Mouse (Mus musculus): ENCODE measurements at regions not wholly inside any gene's neighbourhood (a gene's known extent, or its start where the extent isn't known, plus 50 kb on each side); places are given as distances from the start of the nearest gene placed in this dataset.

GRCm38 (mm10) chr2:142560896-142561500, 340.3 kb downstream of the Kif16b start:
- H3K27ac ChIP-seq (replicated peaks): peak overlapping the region; percentile 76
- peak; percentile 26 for DNase-seq (ENCODE audit: low spot score)
- no peaks in the 10 kb centered on the region for H3K36me3 ChIP-seq
- peaks cover 5% of the 10 kb centered on the region; the same call in 1 of the 2 replicates for H3K27me3 ChIP-seq (ENCODE audit: low read depth, poor library complexity, severe bottlenecking)
- no peak overlapping the region for H3K4me3 ChIP-seq
- 47% methylated on average over 4 of the region's 4 CpGs for WGBS
- no peaks in the 10 kb centered on the region for H3K9me3 ChIP-seq (replicated peaks)
- peaks cover 26% of the 10 kb centered on the region for H3K4me1 ChIP-seq

GRCm38 (mm10) chr2:142560400-142560799, 340.9 kb downstream of the Kif16b start:
- Histone ChIP-seq H3K9me3 (replicated peaks) (no peaks in the 10 kb centered on the region), H3K4me1 (peaks cover 26% of the 10 kb centered on the region), H3K27me3 (ENCODE audit: low read depth, poor library complexity, severe bottlenecking) (peaks cover 9% of the 10 kb centered on the region; the same call in 1 of the 2 replicates), H3K27ac (replicated peaks) (peak overlapping the region; percentile 76; the same call in 1 of the 2 replicates), H3K4me3 (no peak overlapping the region), H3K36me3 (no peaks in the 10 kb centered on the region)
- no peak for DNase-seq (ENCODE audit: low spot score)
- WGBS: 80% methylated on average over 3 of the region's 3 CpGs

DNA sequence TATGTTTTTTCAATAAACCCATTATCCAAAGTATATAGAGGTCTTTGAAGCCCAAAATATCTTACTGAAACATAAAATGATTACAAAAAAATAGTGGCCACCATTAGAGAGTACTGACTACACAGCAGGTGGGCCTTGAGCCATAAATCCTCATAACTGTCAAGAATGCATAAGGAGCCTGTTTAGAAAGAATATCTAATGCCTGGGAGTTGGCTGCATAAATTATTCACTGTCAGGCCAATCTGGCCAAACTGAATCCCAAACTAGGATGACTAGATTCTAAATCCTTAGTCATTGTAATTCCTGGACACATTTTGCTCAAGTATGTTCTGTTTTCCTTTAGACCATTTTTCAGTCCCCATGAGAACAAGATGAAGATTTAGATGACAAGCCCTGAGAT, 341.4 kb downstream of the Kif16b start:
- Histone ChIP-seq H3K27me3 (ENCODE audit: low read depth, poor library complexity, severe bottlenecking) (peaks cover 14% of the 10 kb centered on the region; the same call in 1 of the 2 replicates), H3K27ac (replicated peaks) (peak overlapping the region; percentile 76; the same call in 1 of the 2 replicates), H3K9me3 (replicated peaks) (no peaks in the 10 kb centered on the region), H3K36me3 (no peaks in the 10 kb centered on the region), H3K4me1 (peaks cover 26% of the 10 kb centered on the region), H3K4me3 (no peak overlapping the region)
- no peak for DNase-seq (ENCODE audit: low spot score)

DNA sequence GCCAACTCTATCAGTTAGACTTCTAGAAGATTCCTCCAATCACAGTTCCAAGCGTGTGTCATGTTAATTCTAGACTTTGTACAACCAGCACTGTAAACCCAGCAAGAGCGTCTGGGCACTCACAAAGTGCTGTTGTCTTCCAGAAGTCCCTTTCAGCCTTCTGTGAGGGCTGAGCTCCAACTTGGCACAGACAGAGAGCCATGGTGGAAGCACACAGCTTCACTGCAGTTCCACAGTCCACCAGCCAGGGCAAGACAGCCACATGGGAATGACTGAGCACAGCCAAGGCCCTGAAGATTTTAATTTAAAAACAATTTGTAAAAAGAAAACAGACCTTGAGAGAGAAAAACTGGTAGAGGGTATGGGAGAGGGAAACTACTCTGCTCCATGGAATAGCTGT, 346.5 kb downstream of the Kif16b start:
- peaks cover 15% of the 10 kb centered on the region; the same call in 1 of the 2 replicates for H3K27me3 ChIP-seq (ENCODE audit: low read depth, poor library complexity, severe bottlenecking)
- WGBS: 87% methylated on average over 2 of the region's 2 CpGs
- no peaks in the 10 kb centered on the region for H3K36me3 ChIP-seq
- H3K9me3 ChIP-seq (replicated peaks): no peaks in the 10 kb centered on the region
- no peak overlapping the region for H3K27ac ChIP-seq (replicated peaks)
- peaks cover 21% of the 10 kb centered on the region for H3K4me1 ChIP-seq
- no peak overlapping the region for H3K4me3 ChIP-seq
- DNase-seq (ENCODE audit: low spot score): no peak

DNA sequence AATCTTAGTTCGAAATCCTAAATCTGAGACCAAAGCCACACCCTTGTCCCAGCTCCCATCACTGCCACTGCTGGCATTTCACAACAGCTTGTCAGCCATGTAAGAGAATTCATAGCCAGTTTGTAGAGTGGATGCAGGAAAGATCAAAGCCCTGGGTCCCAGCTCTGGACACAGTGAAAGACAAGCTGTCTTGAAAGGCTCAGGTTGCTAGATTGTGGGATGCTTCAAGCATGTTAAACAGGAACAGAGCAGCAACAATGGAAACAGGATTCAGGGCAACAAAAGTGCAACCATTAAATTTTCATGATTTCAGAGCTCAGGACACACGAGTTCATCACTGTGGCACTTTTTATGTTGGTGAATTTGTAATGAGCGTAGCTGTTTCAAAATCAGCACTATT, 349.6 kb downstream of the Kif16b start:
- no peak for DNase-seq (ENCODE audit: low spot score)
- Histone ChIP-seq H3K27me3 (ENCODE audit: low read depth, poor library complexity, severe bottlenecking) (peaks cover 15% of the 10 kb centered on the region; the same call in 1 of the 2 replicates), H3K4me3 (no peak overlapping the region), H3K36me3 (no peaks in the 10 kb centered on the region), H3K27ac (replicated peaks) (no peak overlapping the region), H3K9me3 (replicated peaks) (no peaks in the 10 kb centered on the region), H3K4me1 (peaks cover 10% of the 10 kb centered on the region)
- 72% methylated on average over 3 of the region's 3 CpGs for WGBS

DNA sequence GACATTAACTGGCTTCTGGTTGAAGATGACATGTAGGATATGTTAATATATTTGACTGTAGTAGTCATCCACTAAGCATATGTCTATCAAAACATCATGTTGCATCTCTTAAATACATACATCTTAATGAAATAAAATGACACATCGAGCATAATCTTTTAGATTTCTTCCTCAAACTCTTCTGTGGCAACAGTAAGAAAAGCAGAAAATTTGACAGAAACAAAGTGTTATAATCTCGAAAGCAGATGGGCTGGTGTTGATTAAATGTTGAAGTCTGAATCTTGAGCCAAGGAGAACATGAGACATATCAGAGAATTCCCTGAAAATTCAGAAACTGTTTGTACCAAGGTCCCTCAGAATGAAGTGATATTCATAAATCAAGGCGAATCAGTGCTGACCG, 352.6 kb downstream of the Kif16b start:
- Histone ChIP-seq H3K4me1 (peaks cover 10% of the 10 kb centered on the region), H3K27ac (replicated peaks) (no peak overlapping the region), H3K4me3 (no peak overlapping the region), H3K36me3 (no peaks in the 10 kb centered on the region), H3K9me3 (replicated peaks) (no peaks in the 10 kb centered on the region), H3K27me3 (ENCODE audit: low read depth, poor library complexity, severe bottlenecking) (no peaks in the 10 kb centered on the region; the same call in 1 of the 2 replicates)
- DNase-seq (ENCODE audit: low spot score): no peak
- 93% methylated on average over 4 of the region's 4 CpGs for WGBS

DNA sequence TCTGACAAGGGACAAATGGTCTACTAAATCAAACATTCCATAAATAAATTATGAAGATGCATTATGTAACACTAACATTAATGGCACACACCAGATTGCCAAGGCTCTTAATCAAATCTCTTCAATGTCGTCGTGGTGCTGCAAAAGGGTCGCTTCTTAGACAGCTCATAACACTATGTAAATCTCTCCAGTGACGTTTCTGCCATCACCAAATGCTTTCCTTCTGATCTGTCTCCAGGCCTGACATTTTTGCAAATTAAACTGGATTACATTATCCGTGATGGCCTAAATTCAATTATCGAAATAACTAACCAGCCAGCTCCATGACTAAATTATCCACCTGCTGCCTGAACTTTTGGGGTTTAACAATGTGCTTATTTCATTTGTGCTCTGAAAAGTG, 356.4 kb downstream of the Kif16b start:
- Histone ChIP-seq H3K4me3 (no peak overlapping the region), H3K27ac (replicated peaks) (no peak overlapping the region), H3K4me1 (no peaks in the 10 kb centered on the region), H3K36me3 (no peaks in the 10 kb centered on the region), H3K9me3 (replicated peaks) (no peaks in the 10 kb centered on the region), H3K27me3 (ENCODE audit: low read depth, poor library complexity, severe bottlenecking) (no peaks in the 10 kb centered on the region)
- no peak for DNase-seq (ENCODE audit: low spot score)
- 88% methylated on average over 6 of the region's 6 CpGs for whole genome bisulfite sequencing

- no peaks in the 10 kb centered on the region for H3K27me3 ChIP-seq (ENCODE audit: low read depth, poor library complexity, severe bottlenecking)
- no peak overlapping the region for H3K27ac ChIP-seq (replicated peaks)
- H3K9me3 ChIP-seq (replicated peaks): no peaks in the 10 kb centered on the region
- 80% methylated on average over 1 of the region's 1 CpGs for WGBS
- H3K36me3 ChIP-seq: no peaks in the 10 kb centered on the region
- no peak for DNase-seq (ENCODE audit: low spot score)
- no peaks in the 10 kb centered on the region for H3K4me1 ChIP-seq
- H3K4me3 ChIP-seq: no peak overlapping the region
Observed at GRCm38 (mm10) chr2:142539980-142540379, 361.4 kb downstream of the Kif16b start.

- no peaks in the 10 kb centered on the region for H3K36me3 ChIP-seq
- WGBS: 92% methylated on average over 8 of the region's 8 CpGs
- no peak overlapping the region for H3K4me3 ChIP-seq
- DNase-seq (ENCODE audit: low spot score): no peak
- no peaks in the 10 kb centered on the region; the same call in 1 of the 2 replicates for H3K27me3 ChIP-seq (ENCODE audit: low read depth, poor library complexity, severe bottlenecking)
- H3K27ac ChIP-seq (replicated peaks): no peak overlapping the region
- H3K9me3 ChIP-seq (replicated peaks): no peaks in the 10 kb centered on the region
- H3K4me1 ChIP-seq: no peaks in the 10 kb centered on the region
Observed at GRCm38 (mm10) chr2:142533555-142533954, 367.8 kb downstream of the Kif16b start.

GRCm38 (mm10) chr2:142522471-142522870, 378.9 kb downstream of the Kif16b start:
- WGBS: 90% methylated on average over 5 of the region's 5 CpGs

GRCm38 (mm10) chr2:142517731-142518130, 383.6 kb downstream of the Kif16b start:
- 91% methylated on average over 3 of the region's 3 CpGs for WGBS
- DNase-seq (ENCODE audit: low spot score): no peak
- Histone ChIP-seq H3K27ac (replicated peaks) (no peak overlapping the region), H3K36me3 (no peaks in the 10 kb centered on the region), H3K4me1 (no peaks in the 10 kb centered on the region), H3K4me3 (no peak overlapping the region), H3K27me3 (ENCODE audit: low read depth, poor library complexity, severe bottlenecking) (0 out of 2 replicates have a peak, but pooled peaks cover 4% of the 10 kb centered on the region), H3K9me3 (replicated peaks) (no peaks in the 10 kb centered on the region)

More at GRCm38 (mm10) chr2:142522471-142522870, 378.9 kb downstream of the Kif16b start:
- H3K9me3 ChIP-seq (replicated peaks): no peaks in the 10 kb centered on the region
- no peak overlapping the region for H3K27ac ChIP-seq (replicated peaks)
- H3K27me3 ChIP-seq (ENCODE audit: low read depth, poor library complexity, severe bottlenecking): no peaks in the 10 kb centered on the region
- no peaks in the 10 kb centered on the region for H3K36me3 ChIP-seq
- DNase-seq (ENCODE audit: low spot score): no peak
- H3K4me3 ChIP-seq: no peak overlapping the region
- H3K4me1 ChIP-seq: no peaks in the 10 kb centered on the region

DNA sequence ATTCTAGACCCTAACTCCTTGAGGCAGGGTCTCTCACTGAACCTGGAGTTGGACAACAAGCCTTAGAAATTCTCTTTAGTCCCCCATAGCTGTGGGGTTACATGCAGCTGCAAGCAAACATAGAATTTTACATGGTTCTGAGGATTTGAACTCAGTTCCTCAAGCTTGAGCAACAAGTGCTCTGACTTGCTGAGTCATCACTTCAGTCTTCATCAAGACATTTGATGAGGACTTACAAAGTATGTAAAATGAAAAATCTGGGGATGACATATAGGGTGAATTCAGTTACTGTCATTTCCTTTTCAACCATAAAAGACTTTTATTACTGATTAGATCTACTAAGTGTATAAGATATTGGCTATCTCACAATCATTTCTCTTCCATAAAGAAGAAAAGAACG, 396.1 kb downstream of the Kif16b start:
- no peak overlapping the region for H3K4me3 ChIP-seq
- H3K4me1 ChIP-seq: no peaks in the 10 kb centered on the region
- no peak for DNase-seq (ENCODE audit: low spot score)
- no peaks in the 10 kb centered on the region for H3K9me3 ChIP-seq (replicated peaks)
- no peaks in the 10 kb centered on the region for H3K36me3 ChIP-seq
- no peaks in the 10 kb centered on the region for H3K27me3 ChIP-seq (ENCODE audit: low read depth, poor library complexity, severe bottlenecking)
- H3K27ac ChIP-seq (replicated peaks): no peak overlapping the region
- 80% methylated on average over 1 of the region's 1 CpGs for WGBS
